Mouse (Mus musculus) thymus, adult 18-20 months (tissue): Measurements from ENCODE around the gene Itgbl1.

Experiments
- DNase-seq, 2 experiments: peaks; one replicate each; pipeline ENCODE4 v3.0.0; 2022; ENCODE audit warnings: mixed read lengths in 2 of 2

Itgbl1 gene

DNA sequence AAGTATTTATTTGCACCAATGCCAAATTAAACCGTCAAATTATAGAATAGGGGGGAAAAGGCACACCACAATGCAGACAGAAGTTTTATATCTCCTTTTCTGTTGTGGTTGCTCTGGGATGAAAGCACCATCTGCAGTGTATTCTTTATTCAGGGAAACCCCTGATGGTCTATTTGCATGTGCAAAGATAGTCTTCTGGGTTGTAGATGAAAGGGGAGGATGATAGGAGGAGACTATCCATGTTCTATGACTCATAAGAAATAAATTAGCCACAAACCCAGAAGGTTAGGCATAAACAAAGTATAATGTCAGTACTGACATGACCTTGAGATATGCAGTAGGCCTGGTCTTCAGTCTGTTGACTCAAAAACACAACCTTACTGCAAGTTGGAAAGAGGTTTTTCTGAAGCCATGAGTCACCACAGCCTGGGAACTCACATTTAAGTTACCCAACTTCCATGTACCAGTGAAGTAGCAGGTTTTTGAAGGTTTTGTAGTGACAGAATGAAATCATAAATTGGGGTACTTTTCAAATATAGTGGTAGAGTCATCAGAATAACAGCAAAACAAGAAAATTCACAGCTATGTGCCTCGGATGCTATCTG, 330.9 kb downstream of the Itgbl1 start:
- DNase-seq = no peak
